ENCODE assay signal across 9 mouse cellular contexts in genomic region chrX:36329849-36330411, GRCm38 (mm10). TPM values are rescaled to one million over a fixed set of nuclear protein-coding genes. Genes with fewer than 3 reads are reported as not detected.
A peak's percentile ranks its signal among the peaks of the same experiment; 100 is the strongest.
DNase-seq lines count a peak whose midpoint lies in the region; ATAC-seq and TF ChIP-seq lines count a peak whose summit lies in the region.
"Had no signal": no experiment of that assay in that cellular context is flagged by ENCODE, and none has a peak within 500 bp of the region (broad histone marks: within the 10 kb centered on the region; RNA-seq: fewer than 3 reads in every experiment).

No protein-coding gene starts in this region.

- no peaks in the 10 kb centered on the region for H3K36me3 ChIP-seq in embryonic facial prominence, embryonic 14.5 days (ENCODE audit: control insufficient read depth, insufficient read depth, low read length)
- H3K36me3 ChIP-seq in heart, embryonic 15.5 days, result no peaks in the 10 kb centered on the region
- no peaks in the 10 kb centered on the region for H3K36me3 ChIP-seq in kidney, postnatal 0 days (ENCODE audit: insufficient read depth, low read length)
- no peaks in the 10 kb centered on the region for H3K36me3 ChIP-seq in neural tube, embryonic 13.5 days

- TF ChIP-seq CTCF in kidney, postnatal 0 days (IDR thresholded peaks at IDR 0.05; ENCODE audit: low read depth), result no peak

- ATAC-seq in embryonic facial prominence, embryonic 14.5 days (ENCODE audit: low read depth), result 0 out of 2 replicates have a peak, but pooled peaks have one; percentile 38
- peak; percentile 55; the same call in 1 of the 2 replicates for ATAC-seq in heart, embryonic 15.5 days (replicated peaks; ENCODE audit: insufficient number of reproducible peaks, insufficient read depth, low FRiP score, low read depth)
- ATAC-seq in kidney, postnatal 0 days (replicated peaks; ENCODE audit: low FRiP score, low read depth), result peak; percentile 67
- no peak for ATAC-seq in neural tube, embryonic 13.5 days (ENCODE audit: low read depth)

- H3K4me3 ChIP-seq in embryonic facial prominence, embryonic 14.5 days (ENCODE audit: low read depth, low read length), result peak overlapping the region; percentile 46
- peak overlapping the region; percentile 54 for H3K4me3 ChIP-seq in heart, embryonic 15.5 days
- peak overlapping the region; percentile 40 for H3K4me3 ChIP-seq in kidney, postnatal 0 days (replicated peaks; ENCODE audit: low read depth, low read length)
- peak overlapping the region; percentile 46 for H3K4me3 ChIP-seq in neural tube, embryonic 13.5 days

- peak overlapping the region; percentile 48 for H3K9ac ChIP-seq in embryonic facial prominence, embryonic 14.5 days (ENCODE audit: low read depth, low read length)
- no peak overlapping the region for H3K9ac ChIP-seq in heart, embryonic 15.5 days
- H3K9ac ChIP-seq in kidney, postnatal 0 days (ENCODE audit: low read depth, low read length), result no peak overlapping the region
- H3K9ac ChIP-seq in neural tube, embryonic 13.5 days, result no peak overlapping the region

- H3K9me3 ChIP-seq in embryonic facial prominence, embryonic 14.5 days (ENCODE audit: control insufficient read depth, low read length), result 0 out of 2 replicates have a peak, but pooled peaks cover 4% of the 10 kb centered on the region
- H3K9me3 ChIP-seq in heart, embryonic 15.5 days (replicated peaks), result no peaks in the 10 kb centered on the region
- H3K9me3 ChIP-seq in kidney, postnatal 0 days (replicated peaks; ENCODE audit: low read length), result no peaks in the 10 kb centered on the region
- H3K9me3 ChIP-seq in neural tube, embryonic 13.5 days, result no peaks in the 10 kb centered on the region

- 26% methylated on average over 30 of the region's 44 CpGs for WGBS in embryonic facial prominence, embryonic 14.5 days
- 9% methylated on average over 44 of the region's 44 CpGs for WGBS in heart, embryonic 15.5 days
- 32% methylated on average over 40 of the region's 44 CpGs for WGBS in kidney, postnatal 0 days
- WGBS in neural tube, embryonic 13.5 days, result 22% methylated on average over 44 of the region's 44 CpGs

- peaks cover 53% of the 10 kb centered on the region for H3K27me3 ChIP-seq in embryonic facial prominence, embryonic 14.5 days (replicated peaks; ENCODE audit: control insufficient read depth, insufficient read depth, low read length)
- peaks cover 52% of the 10 kb centered on the region for H3K27me3 ChIP-seq in heart, embryonic 15.5 days
- no peaks in the 10 kb centered on the region for H3K27me3 ChIP-seq in kidney, postnatal 0 days (ENCODE audit: insufficient read depth, low read length)
- H3K27me3 ChIP-seq in neural tube, embryonic 13.5 days, result peaks cover 18% of the 10 kb centered on the region
- H3K27me3 ChIP-seq: CH12.LX had no signal

- no peak overlapping the region for H3K27ac ChIP-seq in embryonic facial prominence, embryonic 14.5 days (replicated peaks; ENCODE audit: low read depth, low read length)
- no peak overlapping the region for H3K27ac ChIP-seq in heart, embryonic 15.5 days
- H3K27ac ChIP-seq in kidney, postnatal 0 days, result no peak overlapping the region
- no peak overlapping the region for H3K27ac ChIP-seq in neural tube, embryonic 13.5 days (replicated peaks)

- peak overlapping the region; percentile 75 for H3K4me2 ChIP-seq in embryonic facial prominence, embryonic 14.5 days (ENCODE audit: low read depth, low read length)
- H3K4me2 ChIP-seq in heart, embryonic 15.5 days, result peak overlapping the region; percentile 91
- peak overlapping the region; percentile 76 for H3K4me2 ChIP-seq in kidney, postnatal 0 days (ENCODE audit: low read length)
- peak overlapping the region; percentile 82 for H3K4me2 ChIP-seq in neural tube, embryonic 13.5 days

- H3K4me1 ChIP-seq in embryonic facial prominence, embryonic 14.5 days (ENCODE audit: control insufficient read depth, insufficient read depth, low read length), result no peaks in the 10 kb centered on the region
- H3K4me1 ChIP-seq in heart, embryonic 15.5 days (replicated peaks), result peaks cover 7% of the 10 kb centered on the region
- H3K4me1 ChIP-seq in kidney, postnatal 0 days (replicated peaks; ENCODE audit: insufficient read depth, low read length), result no peaks in the 10 kb centered on the region
- H3K4me1 ChIP-seq in neural tube, embryonic 13.5 days (replicated peaks), result peaks cover 11% of the 10 kb centered on the region

- DNase-seq in thymus, adult 18-20 months, result peak; percentile 4 to 8
- DNase-seq in thymus, postnatal 10 days (ENCODE audit: low spot score in 2 of 2), result no peak
- peak; percentile 8 for DNase-seq in embryonic facial prominence, embryonic 14.5 days (ENCODE audit: low spot score)
- DNase-seq in kidney, postnatal 0 days (ENCODE audit: low spot score), result peak; percentile 10
- DNase-seq in lung, adult 18-20 months, result peak; percentile 85 to 88
- peak; percentile 48 for DNase-seq in urinary bladder, adult 2 months (ENCODE audit: low spot score)

RNA-seq across cellular contexts. Expression of gene Lonrf3, which starts 1.8 kb away (rescaled TPM):
- 0.67 and 1.2 TPM in 2 replicates for polyA plus RNA-seq in embryonic facial prominence, embryonic 14.5 days (2014; fragmentation: Nextera tagmentation; extraction: Ambion mirVana)
- 0.16 and 0.23 TPM in 2 replicates for polyA plus RNA-seq in heart, embryonic 15.5 days (2015; fragmentation: Nextera tagmentation; extraction: Ambion mirVana)
- 0.22 and 0.46 TPM in 2 replicates for polyA plus RNA-seq in kidney, postnatal 0 days (2015; fragmentation: Nextera tagmentation; extraction: Ambion mirVana)
- 0.38 and 0.44 TPM in 2 replicates for polyA plus RNA-seq in neural tube, embryonic 13.5 days (2015; fragmentation: Nextera tagmentation; extraction: Ambion mirVana)
- polyA plus RNA-seq in urinary bladder, adult 2 months (2012; rRNA removed), result 2.1 and 2.2 TPM in 2 replicates

Comparison
In these comparisons a context has a peak if more than half of its experiments do, and no peak if none do; other contexts are left out.
1. DNase-seq: peak in thymus, adult 18-20 months (2 of 2), embryonic facial prominence, embryonic 14.5 days (single experiment), kidney, postnatal 0 days (single experiment), lung, adult 18-20 months (2 of 2) and urinary bladder, adult 2 months (single experiment); none in thymus, postnatal 10 days (0 of 2).
2. Peak in every context shown above with its lines, with median percentiles within 50 percentile points of each other: H3K4me2 ChIP-seq and H3K4me3 ChIP-seq.